Mouse (Mus musculus) heart, postnatal 25 days (tissue): ENCODE measurements around the gene Zfp961. TPM values are rescaled to one million over a fixed set of nuclear protein-coding genes. Genes with fewer than 3 reads are reported as not detected.
"Not testable (repeated sequence)": the region's sequence is repeated elsewhere in the genome, so short reads cannot be mapped to it uniquely, and the experiment has no call there.

Experiments
- DNase-seq: peaks from one replicate; pipeline ENCODE4 v3.0.0; 2022; ENCODE audit warnings: low spot score
- intact Hi-C: fragments of 180-260 bp; cut with DNase I; formaldehyde crosslinking; loops from one replicate; pipeline ENCODE4 v1.15.1; 2025
- total RNA-seq, 2 experiments: library from RNA; stranded (reverse); gene quantifications; 2 replicates each; pipeline ENCODE4 v1.2.3; 2021

Zfp961 gene
- 1 to 10 TPM; 5.5 to 10.0 TPM for total RNA-seq

DNA sequence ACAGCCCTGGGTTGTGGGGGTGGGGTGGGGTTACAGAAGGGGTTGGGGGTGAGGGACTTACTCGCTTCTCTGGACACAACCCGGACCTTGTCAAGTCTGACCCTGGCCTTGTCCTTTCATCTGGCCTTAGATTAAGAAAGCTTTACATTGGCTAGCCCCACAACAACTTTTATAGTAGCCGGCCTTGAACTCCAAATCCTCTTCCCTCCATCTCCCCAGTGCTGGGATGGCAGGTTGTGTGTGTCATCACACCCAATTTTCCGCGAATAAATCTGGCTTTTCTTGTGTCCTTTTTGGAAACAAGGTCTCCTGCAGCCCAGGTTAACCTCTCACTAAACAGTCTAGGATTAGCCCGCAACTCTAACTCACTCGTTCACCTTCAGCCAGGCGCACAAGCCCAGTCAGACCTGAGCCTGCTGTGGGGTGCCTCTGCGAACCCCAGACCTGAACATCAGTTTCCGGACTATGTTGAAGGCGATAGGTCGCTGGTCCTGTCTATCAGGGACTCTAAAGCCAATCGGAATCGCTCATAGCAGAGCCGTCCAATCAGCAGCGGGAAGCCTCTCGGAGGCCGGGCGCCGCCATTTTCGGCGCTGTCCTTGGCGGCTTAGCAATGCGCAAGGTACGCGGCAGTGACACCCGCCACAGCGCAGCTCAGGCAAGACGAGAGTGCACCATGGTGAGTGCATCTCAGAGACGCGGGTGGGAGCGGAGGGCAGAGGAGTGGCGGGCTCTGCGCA is at the start of gene Zfp961:
Gene Zfp961, plus strand, starts transcription at position 557 of the 740 bp plus-strand sequence.
- DNase-seq: peak; percentile 96
- intact Hi-C loops: loop anchor here (2.0 kb wide), 1 partner anchor 28 kb away; no protein-coding TSS in a partner anchor

DNA sequence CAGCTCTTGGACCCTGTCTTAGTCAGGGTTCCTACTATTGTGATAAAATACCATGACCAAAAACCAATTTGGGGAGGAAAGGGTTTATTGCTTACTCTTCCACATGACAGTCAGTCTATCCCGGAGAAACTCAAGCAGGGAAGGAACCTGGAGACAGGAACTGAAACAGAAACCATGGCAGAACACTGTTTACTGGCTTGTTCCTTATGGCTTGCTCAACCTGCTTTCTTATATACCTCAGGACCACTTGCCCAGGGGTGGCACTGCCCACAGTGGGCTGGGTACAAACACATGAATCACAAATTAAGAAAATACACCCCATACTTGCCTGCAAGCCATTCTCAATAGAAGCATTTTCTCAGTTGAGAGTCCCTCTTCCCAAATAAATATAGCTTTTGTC is 47.8 kb upstream of the Zfp961 start:
- intact Hi-C loops, DNase-seq: not testable (repeated sequence)

DNA sequence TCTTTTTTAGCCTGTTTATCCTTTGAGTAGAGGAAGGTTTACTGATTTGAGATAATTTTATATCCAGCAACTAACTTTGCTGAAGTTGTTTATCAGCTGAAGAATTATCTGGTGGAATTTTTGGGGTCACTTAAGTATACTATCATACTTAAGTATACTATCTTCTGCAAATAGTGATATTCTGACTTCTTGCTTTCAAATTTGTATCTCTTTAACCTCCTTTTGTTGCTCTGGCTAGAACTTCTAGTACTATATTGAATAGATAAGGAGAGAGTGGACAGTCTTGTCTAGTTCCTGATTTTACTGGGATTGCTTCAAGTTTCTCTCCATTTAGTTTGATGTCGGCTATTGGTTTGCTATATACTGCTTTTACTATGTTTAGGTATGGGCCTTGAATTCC is 44.0 kb upstream of the Zfp961 start:
- no peak for DNase-seq
- intact Hi-C loops: loop anchor here (5.0 kb wide), 1 partner anchor 65 kb away; no protein-coding TSS in a partner anchor

DNA sequence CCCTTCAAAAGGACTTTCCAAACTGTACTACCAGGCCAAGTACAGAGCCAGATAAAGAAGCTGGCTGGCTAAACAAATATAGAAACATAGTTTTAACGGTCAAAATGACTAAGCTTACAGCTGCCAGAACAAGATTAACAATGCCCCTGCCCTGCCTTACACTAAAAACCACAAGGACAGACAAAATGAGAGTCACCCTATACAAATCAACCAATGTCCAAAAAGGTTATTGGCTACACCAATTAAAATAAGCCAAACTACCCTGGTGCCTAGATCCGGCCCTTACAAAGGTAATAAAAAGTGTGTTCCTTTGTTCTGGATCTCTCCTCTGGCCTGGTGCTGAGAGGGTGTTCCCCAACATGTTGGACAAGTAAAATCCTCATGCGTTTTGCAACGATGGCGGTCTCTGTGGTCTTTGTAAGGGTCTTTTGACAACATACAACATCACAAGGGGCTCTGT is 43.0 kb upstream of the Zfp961 start:
- no peak for DNase-seq
- intact Hi-C loops: loop anchor here (1.0 to 5.0 kb wide), 2 partner anchors 15 to 64 kb away; no protein-coding TSS in a partner anchor

DNA sequence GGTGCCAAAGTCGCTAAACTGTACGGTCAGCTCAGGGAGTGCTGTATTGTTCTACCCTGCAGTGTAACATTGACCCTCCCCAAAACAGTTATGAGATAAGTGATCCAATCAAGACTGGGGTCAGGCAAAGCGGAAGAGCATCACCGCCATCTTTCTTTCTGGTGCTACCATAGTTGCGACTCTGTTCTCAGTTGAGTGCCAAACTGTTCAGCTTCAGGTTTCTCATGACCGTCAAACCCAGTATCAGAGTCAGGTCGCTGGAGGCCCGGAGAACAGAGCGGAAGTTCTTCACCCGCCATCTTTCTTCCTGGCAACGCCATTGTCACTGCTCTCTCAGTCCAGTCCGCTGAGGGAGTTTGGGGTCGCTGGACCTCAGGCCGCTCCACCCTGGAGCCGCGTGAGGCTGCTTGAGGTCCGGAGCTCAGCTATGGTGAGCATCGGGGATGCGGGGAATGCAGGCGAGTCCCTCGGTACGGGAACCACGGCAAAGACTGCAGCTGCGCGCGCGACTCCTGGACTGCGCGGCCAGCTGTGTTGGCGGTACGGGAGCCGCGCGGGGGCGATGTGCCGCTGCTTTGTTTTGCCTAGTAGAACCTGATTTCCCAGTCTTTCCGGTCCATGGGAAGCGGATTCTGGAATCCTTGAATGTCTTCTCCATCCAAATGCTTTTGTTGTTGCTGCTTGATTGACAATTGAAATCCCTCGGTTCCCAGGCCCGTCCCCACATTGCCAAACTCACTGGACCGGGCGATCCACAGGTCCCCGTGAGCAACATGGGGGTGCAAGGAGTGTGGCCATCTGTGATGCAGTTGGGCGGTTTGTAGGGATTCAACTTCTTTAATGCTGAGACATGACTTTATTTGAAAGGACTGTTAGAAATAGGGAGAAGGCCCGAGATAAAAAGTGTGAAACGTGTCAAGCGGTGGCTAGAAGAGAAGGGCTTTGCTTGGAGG is 42.3 kb upstream of the Zfp961 start, which contains the start of the genes Zfp882 and Zfp617:
Gene Zfp882, plus strand, starts transcription at position 300 of the 953 bp plus-strand sequence.
Gene Zfp617, plus strand, starts transcription at position 327 of the 953 bp plus-strand sequence.
- intact Hi-C loops: loop anchor here (1.0 to 5.0 kb wide), 2 partner anchors 15 to 64 kb away; no protein-coding TSS in a partner anchor
- peak; percentile 75 for DNase-seq

DNA sequence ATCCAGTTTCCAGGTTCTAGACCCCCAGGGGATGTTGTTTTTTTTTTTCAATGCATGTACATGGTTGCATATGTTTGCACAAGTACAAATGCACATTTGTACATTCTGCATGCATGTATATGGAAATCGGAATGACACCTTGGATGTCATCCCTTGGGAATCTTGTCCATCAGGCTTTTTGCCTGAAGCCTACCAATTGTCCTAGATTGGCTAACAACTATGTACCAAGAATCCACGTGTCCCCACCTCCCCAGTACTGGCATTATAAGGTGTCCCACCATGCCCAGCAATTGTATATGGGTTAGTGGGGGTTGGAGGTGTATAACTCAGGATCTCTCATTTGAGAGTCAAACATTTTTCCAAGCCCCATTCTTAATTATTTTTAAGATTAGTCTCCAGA is 38.6 kb upstream of the Zfp961 start:
- intact Hi-C loops: no loop called here
- no peak for DNase-seq

DNA sequence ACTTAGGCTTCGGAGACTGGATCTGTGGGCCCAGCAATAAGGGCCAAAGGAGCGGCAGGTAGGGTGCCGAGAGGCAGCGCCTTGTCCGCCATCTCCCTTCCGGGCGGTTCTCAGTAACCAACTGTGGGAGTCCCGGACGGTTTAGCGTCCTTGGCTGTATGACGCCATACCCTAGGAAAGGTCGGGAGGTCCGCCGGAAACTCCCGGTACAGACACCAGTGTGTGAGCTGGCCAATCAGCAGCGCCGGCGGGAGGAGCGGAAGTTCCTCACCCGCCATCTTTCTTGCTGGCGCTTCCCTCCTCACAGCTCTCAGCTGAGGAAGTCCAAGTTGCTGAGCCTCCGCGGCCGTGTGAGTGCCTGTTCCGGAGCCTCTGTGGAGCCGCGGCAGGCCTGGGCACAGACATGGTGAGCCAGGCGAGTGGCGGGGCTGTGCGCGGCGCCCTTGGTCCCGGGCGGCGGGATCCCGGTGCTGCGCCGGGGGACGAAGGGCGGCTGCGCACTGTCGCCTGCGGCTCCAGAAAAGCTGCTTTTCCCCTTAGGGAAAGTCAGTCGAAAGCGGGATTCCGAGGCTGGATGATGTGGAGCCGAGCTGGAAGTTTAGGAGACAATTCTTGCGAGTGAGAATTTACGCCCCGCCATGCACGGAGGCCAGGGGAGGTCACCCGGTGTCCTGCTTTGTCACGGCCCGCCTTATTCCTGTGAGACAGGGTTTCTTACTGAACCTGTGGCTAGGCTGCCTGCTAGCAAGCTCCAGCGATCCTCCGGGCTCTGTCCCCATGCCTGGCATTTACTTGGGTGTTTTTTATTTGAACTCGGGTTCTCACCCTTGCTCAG is 28.1 kb upstream of the Zfp961 start:
- intact Hi-C loops: loop anchor here (1.0 to 2.0 kb wide), 2 partner anchors 14 to 28 kb away; partner anchors contain the start of genes Zfp617, Zfp882 and Zfp961
- peak; percentile 94 for DNase-seq

DNA sequence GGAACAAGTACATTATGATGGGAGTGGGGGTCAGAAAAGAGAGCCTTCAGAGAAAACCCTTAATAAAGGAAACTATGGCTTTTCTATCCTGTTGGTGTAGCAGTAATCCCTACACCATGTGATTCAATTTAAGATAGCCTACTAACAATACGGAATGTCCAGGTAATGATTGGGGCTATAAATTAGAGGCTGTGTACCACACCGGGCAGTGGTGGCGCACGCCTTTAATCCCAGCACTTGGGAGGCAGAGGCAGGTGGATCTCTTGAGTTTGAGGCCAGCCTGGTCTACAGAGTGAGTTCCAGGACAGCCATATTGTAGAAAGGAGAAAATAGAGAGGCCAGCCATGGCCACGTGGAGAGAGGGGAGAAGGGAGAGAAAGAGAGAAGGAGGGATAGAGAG is 25.0 kb upstream of the Zfp961 start:
- DNase-seq: no peak
- intact Hi-C loops: loop anchor here (5.0 kb wide), 1 partner anchor 37 kb away; no protein-coding TSS in a partner anchor

DNA sequence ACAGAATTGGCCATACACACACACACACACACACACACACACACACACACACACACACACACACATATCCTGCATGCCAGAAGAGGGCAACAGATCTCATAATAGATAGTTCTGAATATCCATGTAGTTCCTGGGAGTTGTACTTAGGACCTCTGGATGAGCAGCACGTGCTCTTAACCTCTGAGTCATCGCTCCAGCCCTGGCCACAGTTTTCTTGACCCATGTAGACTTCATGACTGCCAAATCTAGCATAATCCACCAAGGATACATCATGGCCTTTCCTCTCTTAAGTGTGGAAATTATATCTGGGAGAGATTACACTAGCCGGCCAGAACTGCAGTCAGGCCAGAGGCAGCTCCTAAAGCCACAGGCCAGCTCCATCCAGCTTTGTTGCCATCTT is 24.3 kb upstream of the Zfp961 start:
- no peak for DNase-seq
- intact Hi-C loops: loop anchor here (5.0 kb wide), 1 partner anchor 36 kb away; no protein-coding TSS in a partner anchor

DNA sequence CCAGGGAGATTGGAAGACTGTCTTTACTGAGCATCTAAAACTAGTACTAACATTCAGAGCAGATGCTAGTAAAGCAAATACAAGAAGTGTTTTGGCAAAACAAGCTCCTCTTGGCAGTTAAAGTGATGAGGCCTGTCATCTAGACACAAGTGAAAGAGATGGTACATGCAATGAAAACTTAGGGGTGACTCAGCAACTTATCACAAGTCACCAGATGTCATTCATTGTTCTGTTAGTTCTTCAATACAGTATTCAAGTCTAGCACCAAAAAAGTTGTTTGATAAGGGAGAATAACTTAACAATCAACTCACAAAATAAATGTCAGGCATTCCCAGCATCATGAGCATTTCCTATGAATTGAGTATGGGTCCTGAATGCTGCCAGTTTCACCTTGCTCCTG is 23.1 kb upstream of the Zfp961 start:
- intact Hi-C loops: loop anchor here (5.0 kb wide), 1 partner anchor 35 kb away; no protein-coding TSS in a partner anchor
- DNase-seq: no peak

DNA sequence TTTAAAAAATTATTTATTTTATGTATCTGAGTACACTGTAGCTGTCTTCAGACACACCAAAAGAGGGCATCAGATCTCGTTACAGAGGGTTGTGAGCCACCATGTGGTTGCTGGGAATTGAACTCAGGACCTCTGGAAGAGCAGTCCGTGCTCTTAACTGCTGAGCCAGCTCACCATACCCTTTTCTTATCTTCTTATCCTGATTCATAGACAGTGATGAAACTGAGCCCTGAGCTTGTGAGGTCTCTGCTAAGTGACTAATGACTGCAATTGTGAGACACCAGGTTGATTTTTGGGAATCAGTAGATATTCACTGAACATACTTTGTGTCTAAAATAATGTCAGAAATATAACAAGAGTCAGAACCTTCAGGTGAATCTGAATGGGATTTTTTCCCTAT is 12.8 kb upstream of the Zfp961 start:
- intact Hi-C loops, DNase-seq: not testable (repeated sequence)

DNA sequence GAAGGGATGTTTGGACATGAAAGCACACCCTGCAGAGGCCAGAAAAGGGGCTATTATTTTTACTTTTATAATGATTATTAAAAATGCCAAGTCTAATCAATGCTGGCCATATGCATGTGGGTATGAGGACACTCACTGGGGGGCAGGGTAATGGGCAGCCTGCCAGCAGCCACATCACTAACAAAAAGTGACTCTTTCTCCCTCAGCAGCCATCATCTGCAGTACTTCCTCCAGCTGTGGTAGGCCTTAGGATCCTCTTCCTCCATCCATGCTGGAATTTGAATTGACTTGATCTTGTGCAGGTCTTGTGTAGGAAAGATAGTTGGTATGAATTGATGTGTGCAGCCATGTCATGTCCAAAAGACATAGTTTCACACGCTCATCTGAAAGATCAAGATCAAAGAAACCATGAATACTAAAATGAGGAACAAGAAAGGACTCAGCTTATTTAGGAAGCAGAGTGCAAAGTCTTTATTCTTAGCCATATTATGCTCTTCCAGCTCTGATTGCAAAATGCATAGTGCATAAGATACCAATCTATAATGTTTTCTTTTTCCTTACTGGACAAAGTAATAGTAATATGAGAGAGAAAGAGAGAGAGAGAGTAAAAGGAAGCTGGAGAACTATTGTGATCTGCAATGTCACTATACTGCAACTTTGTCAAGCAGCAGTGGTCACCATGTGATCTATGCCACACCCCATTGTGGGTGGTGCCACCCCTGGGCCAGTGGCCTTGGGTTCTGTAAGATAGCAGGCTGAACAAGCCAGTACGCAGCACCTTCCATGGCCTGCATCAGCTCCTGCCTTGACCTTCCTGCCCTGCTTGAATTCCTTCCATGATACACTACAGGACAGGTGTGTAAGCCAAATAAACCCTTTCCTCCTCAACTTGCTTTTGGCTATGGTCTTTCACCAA is 10.3 kb upstream of the Zfp961 start:
- intact Hi-C loops: no loop called here
- DNase-seq: no peak

DNA sequence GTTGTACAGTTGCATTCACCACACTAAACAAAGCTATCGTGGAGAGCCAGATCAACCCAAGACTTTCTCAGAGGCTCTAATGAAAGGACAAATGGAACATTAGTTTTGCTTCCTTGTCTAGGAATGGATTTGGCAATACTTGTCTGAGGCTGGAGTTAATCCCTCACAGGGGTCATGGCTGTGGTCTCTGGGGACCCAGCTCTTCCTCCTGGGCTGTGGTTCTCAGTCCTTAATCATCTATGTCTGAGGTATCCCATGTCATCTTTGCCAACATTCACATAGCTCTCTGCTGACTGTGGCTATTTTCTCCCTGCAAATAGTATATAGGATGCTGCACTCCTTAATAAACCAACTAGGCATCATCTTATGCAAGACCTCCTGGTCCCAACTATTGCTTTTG is 9.1 kb upstream of the Zfp961 start:
- DNase-seq: no peak
- intact Hi-C loops: no loop called here

DNA sequence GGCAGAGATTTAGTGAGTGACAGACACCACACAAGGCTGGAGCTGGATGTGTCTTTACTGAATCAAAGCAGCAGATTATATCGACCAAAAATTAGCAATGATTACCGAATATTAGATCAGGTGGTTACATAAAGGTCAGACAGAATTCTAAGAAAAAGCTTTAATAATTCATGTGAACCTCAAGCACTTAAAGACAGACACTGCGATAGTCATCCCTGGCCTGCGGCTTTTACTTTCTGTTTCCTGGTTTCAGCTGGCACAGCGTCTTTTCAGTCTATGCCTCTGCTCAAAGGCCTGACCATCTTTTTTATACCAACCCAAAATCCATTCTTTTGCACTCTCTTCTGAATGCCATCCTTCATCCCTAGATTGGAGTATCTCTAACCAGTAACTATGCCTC is 2.2 kb upstream of the Zfp961 start:
- DNase-seq: no peak
- intact Hi-C loops: no loop called here

DNA sequence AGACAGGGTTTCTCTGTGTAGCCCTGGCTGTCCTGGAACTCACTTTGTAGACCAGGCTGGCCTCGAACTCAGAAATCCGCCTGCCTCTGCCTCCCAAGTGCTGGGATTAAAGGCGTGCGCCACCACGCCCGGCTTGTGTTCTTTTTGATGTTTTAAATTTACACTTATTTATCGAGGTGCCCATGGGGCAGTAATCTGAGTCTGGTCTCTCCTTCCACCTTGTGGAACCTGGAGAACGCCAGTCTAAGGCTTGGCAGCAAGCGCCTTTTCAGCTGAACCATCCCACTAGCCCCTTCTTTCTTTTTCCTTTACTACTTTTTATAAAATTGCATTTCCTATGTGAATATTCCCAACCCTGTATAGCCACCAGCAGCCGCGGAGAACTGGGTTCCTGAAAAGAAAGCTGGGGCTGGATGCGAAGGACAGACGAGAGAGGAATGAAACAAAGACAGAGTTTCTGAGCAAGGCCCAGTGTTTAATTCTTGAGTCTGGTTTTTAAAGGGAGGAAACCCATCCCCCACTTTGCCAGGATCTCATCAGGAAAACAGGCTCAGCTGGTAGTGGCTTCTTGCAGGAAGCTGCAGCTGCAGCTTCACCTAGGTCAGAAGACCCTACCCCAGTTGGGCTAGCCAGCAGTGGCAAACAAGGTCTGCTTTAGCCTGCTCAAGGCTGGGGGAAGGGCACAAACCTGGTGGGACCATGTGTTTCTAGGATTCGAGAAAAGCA is 761 bp downstream of the Zfp961 start:
- intact Hi-C loops: loop anchor here (2.0 kb wide), 1 partner anchor 29 kb away; no protein-coding TSS in a partner anchor

DNA sequence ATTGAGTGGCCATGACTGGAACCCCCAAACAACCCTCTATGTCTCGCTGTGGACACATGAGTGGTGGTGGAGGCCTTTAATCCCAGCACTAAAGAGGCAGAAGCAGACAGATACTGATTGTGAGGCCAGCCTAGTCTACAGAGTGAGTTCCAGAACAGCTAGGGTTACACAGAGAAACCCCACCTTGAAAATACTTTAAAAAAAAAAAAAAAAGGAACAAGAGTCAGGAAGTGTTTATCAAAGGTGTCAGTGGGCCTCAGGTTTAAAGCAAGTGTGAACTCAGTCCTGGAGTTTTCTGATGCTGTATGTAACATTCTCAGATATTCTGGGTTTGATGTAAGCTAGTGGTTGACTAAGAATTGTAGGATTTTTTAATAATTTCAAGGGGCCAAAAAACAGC is 1.7 kb downstream of the Zfp961 start:
- no peak for DNase-seq
- intact Hi-C loops: no loop called here

More for the DNA sequence above, 761 bp downstream of the Zfp961 start:
- DNase-seq: no peak

DNA sequence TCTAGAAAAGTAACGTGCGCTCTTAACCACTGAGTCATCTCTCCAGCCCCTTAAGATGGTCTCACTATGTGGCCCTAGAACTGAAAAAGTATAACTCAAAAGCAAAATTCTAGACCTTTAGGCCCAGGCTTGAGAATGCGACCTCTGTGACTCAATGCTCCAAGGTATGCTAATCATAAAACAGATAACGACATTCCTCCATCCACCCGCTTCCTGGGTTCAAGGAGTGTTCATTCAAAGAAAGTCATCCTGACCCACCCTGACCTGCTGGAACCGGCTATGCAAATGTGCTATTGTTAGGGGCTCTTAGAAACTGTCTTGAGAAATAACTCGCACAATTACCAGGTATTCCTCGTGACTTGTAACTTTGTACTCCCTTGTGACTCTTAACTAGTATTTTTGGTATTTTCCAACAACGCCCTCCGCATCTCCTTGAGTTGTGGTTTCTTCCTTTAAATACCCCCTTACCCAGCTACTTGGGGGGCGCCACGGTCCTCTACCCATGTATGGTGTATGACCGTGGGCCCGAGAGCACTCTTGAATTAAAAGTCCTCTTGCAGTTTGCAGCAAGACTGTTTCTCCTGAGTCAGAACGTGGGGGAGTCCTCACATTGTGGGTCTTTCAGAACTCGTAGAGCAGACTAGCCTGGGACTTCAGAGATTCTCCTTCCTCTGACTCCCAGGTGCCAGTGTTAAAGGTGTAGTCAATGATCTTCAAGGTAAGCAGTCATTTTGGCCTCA is 2.3 kb downstream of the Zfp961 start:
- intact Hi-C loops, DNase-seq: not testable (repeated sequence)
